Mouse (Mus musculus): ENCODE data around the gene Gm20696. TPM values are rescaled to one million over a fixed set of nuclear protein-coding genes. Genes with fewer than 3 reads are reported as not detected.

Gene Gm20696
- polyA plus RNA-seq, 1 experiment from 2014 or later: 0.99 TPM

DNA sequence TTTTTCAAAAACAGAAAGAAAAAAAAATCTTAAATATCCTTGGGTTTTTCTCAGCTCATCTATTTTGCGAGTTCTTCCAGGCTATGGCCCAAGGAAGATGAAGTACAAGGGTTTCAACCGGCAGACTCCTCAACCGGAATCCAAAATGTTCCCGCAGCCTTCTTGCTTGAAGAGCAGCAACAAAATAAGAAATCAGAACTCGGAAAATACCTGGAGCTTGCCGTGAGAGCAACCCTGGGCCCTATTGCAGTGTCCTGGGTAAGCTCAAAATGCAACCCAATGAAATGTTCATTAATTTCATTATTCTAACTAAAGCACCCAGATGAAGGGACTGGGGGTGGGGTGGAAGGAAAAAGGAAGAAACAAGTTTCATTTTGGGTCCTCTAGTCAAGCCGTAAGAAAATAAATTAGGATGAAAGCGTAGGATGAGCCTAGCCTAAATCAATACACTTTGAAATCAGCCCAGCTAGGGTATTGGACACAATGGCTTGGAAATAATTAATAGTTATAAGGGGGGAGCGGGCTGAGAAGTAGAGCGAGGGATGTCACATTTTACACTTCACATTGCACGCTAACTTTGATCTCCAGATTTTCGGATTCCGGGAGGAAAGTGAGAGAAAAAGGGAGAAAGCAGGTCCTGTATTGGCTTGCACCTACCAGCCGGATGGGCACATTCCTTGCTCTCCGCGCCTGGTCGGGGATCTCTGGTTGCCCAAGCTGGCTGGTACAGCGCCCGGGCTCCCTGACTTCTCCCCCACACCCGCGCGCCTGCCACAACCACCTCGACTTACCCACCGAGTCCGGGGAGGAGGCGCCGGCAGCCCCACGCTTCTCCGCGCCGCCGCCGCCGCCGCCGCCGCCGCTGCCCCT is 146.6 kb downstream of the Gm20696 start:
- ATAC-seq: peak; percentile 9; the same call in 1 of the 2 replicates

DNA sequence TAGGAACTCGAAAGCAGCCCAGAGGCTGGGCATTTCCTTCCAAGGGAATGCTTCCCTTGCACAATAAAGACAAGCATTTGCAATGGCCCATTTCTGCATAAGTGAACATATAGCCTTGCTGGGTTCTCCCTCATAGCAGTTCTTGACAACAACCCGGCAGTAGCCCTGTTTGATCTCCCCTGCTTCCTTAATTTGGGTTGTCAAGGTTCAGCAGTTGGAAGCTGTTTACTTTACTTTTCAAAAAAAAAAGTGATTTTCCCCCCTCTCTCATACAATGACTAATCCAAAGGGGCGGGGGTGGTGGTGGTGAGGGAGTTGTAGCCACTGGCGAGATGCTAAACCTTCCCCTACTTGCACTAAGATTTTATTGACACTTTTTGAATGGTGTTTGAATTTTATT is 147.5 kb downstream of the Gm20696 start:
- H3K27ac ChIP-seq (ENCODE audit: low read depth, low read length): no peak overlapping the region
- ATAC-seq: no peak
- no peaks in the 10 kb centered on the region for H3K9me3 ChIP-seq (replicated peaks; ENCODE audit: control insufficient read depth, low read length)
- peak overlapping the region; percentile 3; the same call in 1 of the 2 replicates for H3K9ac ChIP-seq (ENCODE audit: low read length)
- H3K27me3 ChIP-seq (replicated peaks; ENCODE audit: control insufficient read depth, insufficient read depth, low read length): no peaks in the 10 kb centered on the region
- WGBS: 17% methylated on average over 4 of the region's 4 CpGs
- no peaks in the 10 kb centered on the region for H3K36me3 ChIP-seq (ENCODE audit: control insufficient read depth, insufficient read depth, low read length)
- 0 out of 2 replicates have a peak, but pooled peaks cover 3% of the 10 kb centered on the region for H3K4me1 ChIP-seq (ENCODE audit: control insufficient read depth, insufficient read depth, low read length)
- peak overlapping the region; percentile 98 for H3K4me2 ChIP-seq (ENCODE audit: low read length)
- peak; percentile 33 for DNase-seq (ENCODE audit: low spot score)
- H3K4me3 ChIP-seq (ENCODE audit: low read depth, low read length): peak overlapping the region; percentile 77; the same call in 1 of the 2 replicates

More for the DNA sequence above, 146.6 kb downstream of the Gm20696 start:
- no peaks in the 10 kb centered on the region for H3K36me3 ChIP-seq (ENCODE audit: control insufficient read depth, insufficient read depth, low read length)
- peak overlapping the region; percentile 100 for H3K27ac ChIP-seq (ENCODE audit: low read depth, low read length)
- H3K4me2 ChIP-seq (ENCODE audit: low read length): peak overlapping the region; percentile 98
- H3K9me3 ChIP-seq (replicated peaks; ENCODE audit: control insufficient read depth, low read length): no peaks in the 10 kb centered on the region
- H3K27me3 ChIP-seq (replicated peaks; ENCODE audit: control insufficient read depth, insufficient read depth, low read length): no peaks in the 10 kb centered on the region
- H3K4me3 ChIP-seq (ENCODE audit: low read depth, low read length): peak overlapping the region; percentile 77
- H3K9ac ChIP-seq (ENCODE audit: low read length): peak overlapping the region; percentile 96
- H3K4me1 ChIP-seq (ENCODE audit: control insufficient read depth, insufficient read depth, low read length): 0 out of 2 replicates have a peak, but pooled peaks cover 3% of the 10 kb centered on the region
- WGBS: 2% methylated on average over 35 of the region's 38 CpGs
- DNase-seq (ENCODE audit: low spot score): peak; percentile 49

DNA sequence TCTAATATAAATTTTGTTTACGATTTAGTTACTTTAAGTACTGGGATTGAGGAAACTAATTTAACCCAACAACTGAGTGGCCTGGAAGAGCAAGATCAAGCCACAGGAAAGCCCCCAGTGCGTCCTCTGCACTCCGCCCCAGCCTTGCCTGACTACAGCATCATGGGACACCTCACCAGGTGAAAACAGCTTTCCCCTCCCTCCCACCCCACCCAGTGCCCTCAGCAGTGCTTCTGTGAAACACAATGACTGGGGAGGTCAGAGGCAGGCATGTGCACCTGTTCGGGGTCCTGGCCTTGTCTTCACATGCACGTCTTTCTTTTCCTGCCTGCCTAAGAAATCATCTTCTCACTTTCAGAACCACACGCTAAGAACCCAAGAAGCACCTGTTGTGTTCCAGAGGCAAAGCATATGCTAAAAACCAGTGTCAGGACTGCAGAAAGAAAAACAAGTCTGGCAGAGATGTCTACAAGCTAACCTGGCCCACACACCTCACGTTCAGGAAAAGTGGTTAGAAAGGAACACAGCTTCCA is 150.9 kb downstream of the Gm20696 start:
- no peak for DNase-seq (ENCODE audit: low spot score)
- no peaks in the 10 kb centered on the region for H3K27me3 ChIP-seq (replicated peaks; ENCODE audit: control insufficient read depth, insufficient read depth, low read length)
- WGBS: 82% methylated on average over 7 of the region's 7 CpGs
- H3K4me3 ChIP-seq (ENCODE audit: low read depth, low read length): no peak overlapping the region
- H3K36me3 ChIP-seq (ENCODE audit: control insufficient read depth, insufficient read depth, low read length): no peaks in the 10 kb centered on the region
- no peak overlapping the region for H3K9ac ChIP-seq (ENCODE audit: low read length)
- H3K4me1 ChIP-seq (ENCODE audit: control insufficient read depth, insufficient read depth, low read length): 0 out of 2 replicates have a peak, but pooled peaks cover 3% of the 10 kb centered on the region
- no peak overlapping the region for H3K27ac ChIP-seq (ENCODE audit: low read depth, low read length)
- no peak for ATAC-seq
- no peaks in the 10 kb centered on the region for H3K9me3 ChIP-seq (replicated peaks; ENCODE audit: control insufficient read depth, low read length)
- H3K4me2 ChIP-seq (ENCODE audit: low read length): no peak overlapping the region

DNA sequence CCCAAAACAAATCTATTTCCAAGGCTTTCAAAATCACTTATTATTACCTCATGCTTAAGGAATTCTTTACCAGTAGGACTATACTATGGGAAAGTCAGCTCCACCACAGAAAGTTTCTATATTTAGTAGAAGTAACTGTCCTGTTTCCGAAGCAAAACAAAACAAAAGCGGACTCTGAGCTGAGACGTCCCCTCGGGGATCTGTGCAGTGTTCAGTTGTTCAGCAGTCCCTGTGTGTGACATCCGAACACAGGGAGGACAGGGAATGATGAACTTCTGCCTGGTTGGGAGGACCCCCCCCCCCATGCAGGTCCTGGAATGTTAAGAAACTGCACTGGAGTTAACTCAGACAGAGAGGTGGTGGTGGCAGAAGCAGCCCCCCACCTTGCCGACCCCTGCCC is 154.7 kb downstream of the Gm20696 start:
- Histone ChIP-seq H3K9me3 (replicated peaks; ENCODE audit: control insufficient read depth, low read length) (no peaks in the 10 kb centered on the region), H3K9ac (ENCODE audit: low read length) (no peak overlapping the region), H3K27ac (ENCODE audit: low read depth, low read length) (no peak overlapping the region), H3K4me2 (ENCODE audit: low read length) (no peak overlapping the region), H3K4me1 (ENCODE audit: control insufficient read depth, insufficient read depth, low read length) (peaks cover 11% of the 10 kb centered on the region), H3K4me3 (ENCODE audit: low read depth, low read length) (no peak overlapping the region), H3K36me3 (ENCODE audit: control insufficient read depth, insufficient read depth, low read length) (no peaks in the 10 kb centered on the region), H3K27me3 (replicated peaks; ENCODE audit: control insufficient read depth, insufficient read depth, low read length) (no peaks in the 10 kb centered on the region)
- DNase-seq (ENCODE audit: low spot score) (no peak), ATAC-seq (no peak)
- WGBS: 60% methylated on average over 6 of the region's 6 CpGs

DNA sequence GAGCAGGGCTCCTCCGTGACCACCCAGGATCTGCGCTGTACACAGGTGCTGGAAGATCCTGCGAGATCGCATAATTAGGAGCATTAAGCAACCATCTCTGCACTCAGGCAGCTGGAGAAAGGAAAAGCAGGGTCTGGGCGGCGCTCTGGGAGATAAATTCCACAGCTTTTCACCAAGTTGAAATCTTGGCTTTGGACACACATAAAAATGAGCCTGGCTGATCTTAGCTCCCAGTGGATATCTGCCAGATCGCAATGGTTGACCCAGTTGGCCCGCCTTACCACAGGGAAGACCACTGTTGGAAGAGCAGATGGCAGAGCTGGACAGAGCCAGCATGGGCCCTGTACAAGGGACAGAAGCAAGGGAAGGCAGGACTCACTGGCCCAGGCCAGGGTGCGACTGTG is 157.4 kb downstream of the Gm20696 start:
- Histone ChIP-seq H3K36me3 (ENCODE audit: control insufficient read depth, insufficient read depth, low read length) (peaks cover 7% of the 10 kb centered on the region; the same call in 1 of the 2 replicates), H3K9me3 (replicated peaks; ENCODE audit: control insufficient read depth, low read length) (no peaks in the 10 kb centered on the region), H3K4me3 (ENCODE audit: low read depth, low read length) (no peak overlapping the region), H3K4me1 (ENCODE audit: control insufficient read depth, insufficient read depth, low read length) (peaks cover 16% of the 10 kb centered on the region), H3K4me2 (ENCODE audit: low read length) (no peak overlapping the region), H3K9ac (ENCODE audit: low read length) (no peak overlapping the region), H3K27ac (ENCODE audit: low read depth, low read length) (no peak overlapping the region), H3K27me3 (replicated peaks; ENCODE audit: control insufficient read depth, insufficient read depth, low read length) (no peaks in the 10 kb centered on the region)
- ATAC-seq: peak; percentile 34; the same call in 1 of the 2 replicates
- DNase-seq (ENCODE audit: low spot score): peak; percentile 50
- WGBS: 69% methylated on average over 9 of the region's 9 CpGs

DNA sequence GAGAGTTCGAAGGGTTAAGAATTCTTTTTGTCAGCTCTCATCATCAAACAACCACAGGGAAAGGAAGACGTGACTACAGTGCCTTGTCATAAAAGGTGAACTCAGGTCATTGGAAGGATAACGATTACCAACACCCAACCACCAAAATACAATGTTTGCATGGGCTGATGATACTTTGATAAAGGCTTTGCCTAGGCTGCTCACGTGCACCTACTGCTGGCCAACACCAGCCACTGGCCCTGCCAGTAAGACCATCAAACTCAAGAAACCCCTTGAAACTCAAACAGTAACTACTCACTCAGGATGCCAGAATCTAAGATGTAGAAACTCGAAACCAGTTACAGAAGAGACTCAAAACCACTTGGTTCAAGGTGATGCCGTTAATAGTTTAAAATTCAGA is 159.8 kb downstream of the Gm20696 start:
- WGBS: 86% methylated on average over 6 of the region's 6 CpGs

DNA sequence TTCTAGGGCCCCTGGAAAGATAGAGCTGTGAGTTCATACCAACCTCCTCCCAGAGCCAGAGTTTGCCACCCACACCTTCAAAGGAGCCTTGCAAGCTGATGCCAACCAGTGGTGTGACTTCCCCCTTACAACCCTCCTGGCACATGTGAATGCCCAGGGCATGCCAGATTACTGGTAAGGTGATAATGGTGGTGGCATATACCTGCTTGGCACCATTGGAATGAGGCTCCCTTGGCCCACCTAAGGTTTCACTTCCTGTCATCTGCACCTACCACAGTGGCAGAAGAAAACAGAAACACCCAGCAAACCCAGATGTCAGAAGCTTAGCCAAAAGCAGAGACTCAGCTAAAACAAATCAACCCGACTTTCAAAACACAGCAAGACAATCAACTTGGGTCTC is 162.9 kb downstream of the Gm20696 start:
- H3K4me2 ChIP-seq (ENCODE audit: low read length): no peak overlapping the region
- H3K27ac ChIP-seq (ENCODE audit: low read depth, low read length): no peak overlapping the region
- H3K4me3 ChIP-seq (ENCODE audit: low read depth, low read length): no peak overlapping the region
- peaks cover 7% of the 10 kb centered on the region; the same call in 1 of the 2 replicates for H3K36me3 ChIP-seq (ENCODE audit: control insufficient read depth, insufficient read depth, low read length)
- no peaks in the 10 kb centered on the region for H3K9me3 ChIP-seq (replicated peaks; ENCODE audit: control insufficient read depth, low read length)
- no peak overlapping the region for H3K9ac ChIP-seq (ENCODE audit: low read length)
- H3K4me1 ChIP-seq (ENCODE audit: control insufficient read depth, insufficient read depth, low read length): 0 out of 2 replicates have a peak, but pooled peaks cover 4% of the 10 kb centered on the region
- ATAC-seq (no peak), DNase-seq (ENCODE audit: low spot score) (no peak)
- H3K27me3 ChIP-seq (replicated peaks; ENCODE audit: control insufficient read depth, insufficient read depth, low read length): no peaks in the 10 kb centered on the region
- WGBS: 100% methylated on average over 1 of the region's 1 CpGs

More for the DNA sequence above, 159.8 kb downstream of the Gm20696 start:
- Histone ChIP-seq H3K4me2 (ENCODE audit: low read length) (no peak overlapping the region), H3K4me1 (ENCODE audit: control insufficient read depth, insufficient read depth, low read length) (peaks cover 16% of the 10 kb centered on the region), H3K36me3 (ENCODE audit: control insufficient read depth, insufficient read depth, low read length) (peaks cover 7% of the 10 kb centered on the region; the same call in 1 of the 2 replicates), H3K4me3 (ENCODE audit: low read depth, low read length) (no peak overlapping the region), H3K9me3 (replicated peaks; ENCODE audit: control insufficient read depth, low read length) (no peaks in the 10 kb centered on the region), H3K27me3 (replicated peaks; ENCODE audit: control insufficient read depth, insufficient read depth, low read length) (no peaks in the 10 kb centered on the region), H3K9ac (ENCODE audit: low read length) (no peak overlapping the region), H3K27ac (ENCODE audit: low read depth, low read length) (no peak overlapping the region)
- DNase-seq (ENCODE audit: low spot score): no peak
- no peak for ATAC-seq

DNA sequence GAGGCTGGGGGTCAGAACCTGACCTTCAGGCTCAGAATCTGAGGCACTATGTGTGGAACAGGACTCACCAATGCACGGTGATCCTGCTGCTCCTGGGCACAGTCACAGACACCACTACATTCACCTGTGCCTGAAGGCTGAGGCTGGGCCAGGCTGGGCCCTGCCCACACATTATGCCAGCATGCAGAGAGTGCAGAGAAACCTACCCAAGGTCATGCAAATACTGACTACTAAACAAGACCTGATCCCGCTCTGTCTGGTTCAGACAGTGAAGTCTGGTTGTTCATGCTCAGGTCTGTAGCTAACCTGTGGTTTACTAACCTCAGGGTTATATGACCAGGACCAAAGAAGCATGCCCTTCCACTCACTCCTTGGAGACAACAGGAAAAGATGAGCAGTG is 163.9 kb downstream of the Gm20696 start:
- no peaks in the 10 kb centered on the region for H3K27me3 ChIP-seq (replicated peaks; ENCODE audit: control insufficient read depth, insufficient read depth, low read length)
- H3K4me1 ChIP-seq (ENCODE audit: control insufficient read depth, insufficient read depth, low read length): 0 out of 2 replicates have a peak, but pooled peaks cover 4% of the 10 kb centered on the region
- WGBS: 94% methylated on average over 2 of the region's 2 CpGs
- H3K36me3 ChIP-seq (ENCODE audit: control insufficient read depth, insufficient read depth, low read length): peaks cover 7% of the 10 kb centered on the region; the same call in 1 of the 2 replicates
- H3K9me3 ChIP-seq (replicated peaks; ENCODE audit: control insufficient read depth, low read length): no peaks in the 10 kb centered on the region
- H3K27ac ChIP-seq (ENCODE audit: low read depth, low read length): no peak overlapping the region
- no peak overlapping the region for H3K9ac ChIP-seq (ENCODE audit: low read length)
- no peak for DNase-seq (ENCODE audit: low spot score)
- no peak for ATAC-seq
- no peak overlapping the region for H3K4me3 ChIP-seq (ENCODE audit: low read depth, low read length)
- H3K4me2 ChIP-seq (ENCODE audit: low read length): no peak overlapping the region
